Mouse (Mus musculus): Measurements from ENCODE around the gene Ttc29.

Ttc29 gene

GRCm38 (mm10) chr8:78423937-78424336 lies 210.8 kb downstream of the Ttc29 start:
- no peak for DNase-seq (ENCODE audit: low spot score in 2 of 2)

- DNase-seq (ENCODE audit: low spot score in 2 of 2) = no peak
Observed at GRCm38 (mm10) chr8:78426455-78426854, 213.4 kb downstream of the Ttc29 start.

GRCm38 (mm10) chr8:78426875-78427768 lies 214.0 kb downstream of the Ttc29 start:
- no peak for DNase-seq (ENCODE audit: low spot score in 2 of 2)

GRCm38 (mm10) chr8:78427769-78428130 lies 214.7 kb downstream of the Ttc29 start:
- DNase-seq (ENCODE audit: low spot score in 2 of 2) = no peak

GRCm38 (mm10) chr8:78428148-78428547 lies 215.1 kb downstream of the Ttc29 start:
- no peak for DNase-seq (ENCODE audit: low spot score in 2 of 2)

- no peak for DNase-seq (ENCODE audit: low spot score in 2 of 2)
Observed at GRCm38 (mm10) chr8:78431356-78431755, 218.3 kb downstream of the Ttc29 start.

- DNase-seq (ENCODE audit: low spot score in 2 of 2) = no peak
Observed at GRCm38 (mm10) chr8:78432451-78432850, 219.4 kb downstream of the Ttc29 start.

GRCm38 (mm10) chr8:78433318-78433717 lies 220.2 kb downstream of the Ttc29 start:
- no peak for DNase-seq (ENCODE audit: low spot score in 2 of 2)

GRCm38 (mm10) chr8:78434340-78434739 lies 221.2 kb downstream of the Ttc29 start:
- DNase-seq (ENCODE audit: low spot score in 2 of 2) = no peak

- DNase-seq (ENCODE audit: low spot score in 2 of 2) = no peak
Observed at GRCm38 (mm10) chr8:78434823-78435623, 221.9 kb downstream of the Ttc29 start.

GRCm38 (mm10) chr8:78435624-78435960 lies 222.5 kb downstream of the Ttc29 start:
- DNase-seq (ENCODE audit: low spot score in 2 of 2) = no peak

- DNase-seq (ENCODE audit: low spot score in 2 of 2) = no peak
Observed at GRCm38 (mm10) chr8:78436071-78436651, 223.1 kb downstream of the Ttc29 start, which contains the start of gene Pou4f2. TSS of gene Pou4f2 (minus strand) at chr8:78436645.

- DNase-seq (ENCODE audit: low spot score in 2 of 2) = no peak
Observed at GRCm38 (mm10) chr8:78436661-78437060, 223.6 kb downstream of the Ttc29 start.

- DNase-seq (ENCODE audit: low spot score in 2 of 2) = no peak
Observed at GRCm38 (mm10) chr8:78437140-78438045, 224.3 kb downstream of the Ttc29 start.

- no peak for DNase-seq (ENCODE audit: low spot score in 2 of 2)
Observed at GRCm38 (mm10) chr8:78438121-78438520, 225.0 kb downstream of the Ttc29 start.

- no peak for DNase-seq (ENCODE audit: low spot score in 2 of 2)
Observed at GRCm38 (mm10) chr8:78442781-78443180, 229.7 kb downstream of the Ttc29 start.
